Mouse (Mus musculus) frontal cortex, postnatal 36 days (tissue): Measurements from ENCODE around the gene Nomo1.

Source experiments
- DNase-seq, 2 experiments: peaks; one replicate each; pipeline ENCODE4 v3.0.0; 2022; ENCODE audit warnings: low spot score in 2 of 2

Nomo1 gene

GRCm38 (mm10) chr7:46100563-46100962 lies 67.1 kb downstream of the Nomo1 start, which contains the start of gene Kcnj11:
Kcnj11 (minus strand) TSS chr7:46100764.
- DNase-seq, result peak; percentile 72 to 79

GRCm38 (mm10) chr7:46103075-46103591 lies 69.6 kb downstream of the Nomo1 start:
- peak; percentile 68 to 79 for DNase-seq

GRCm38 (mm10) chr7:46103771-46104170 lies 70.3 kb downstream of the Nomo1 start:
- no peak for DNase-seq

- DNase-seq, result peak in 1 of 2 experiments; percentile 19
Measured at GRCm38 (mm10) chr7:46104256-46104915, 70.9 kb downstream of the Nomo1 start.

GRCm38 (mm10) chr7:46105484-46105883 lies 72.0 kb downstream of the Nomo1 start:
- no peak for DNase-seq

- DNase-seq, result no peak
Measured at GRCm38 (mm10) chr7:46110079-46110478, 76.6 kb downstream of the Nomo1 start.

- DNase-seq, result no peak
Measured at GRCm38 (mm10) chr7:46111212-46111817, 77.8 kb downstream of the Nomo1 start.

- no peak for DNase-seq
Measured at GRCm38 (mm10) chr7:46111938-46112337, 78.4 kb downstream of the Nomo1 start.

GRCm38 (mm10) chr7:46113435-46113834 lies 79.9 kb downstream of the Nomo1 start:
- DNase-seq, result no peak

- DNase-seq, result no peak
Measured at GRCm38 (mm10) chr7:46116118-46116581, 82.7 kb downstream of the Nomo1 start.

- no peak for DNase-seq
Measured at GRCm38 (mm10) chr7:46117035-46117434, 83.5 kb downstream of the Nomo1 start.

GRCm38 (mm10) chr7:46122964-46123363 lies 89.5 kb downstream of the Nomo1 start:
- no peak for DNase-seq

- DNase-seq, result no peak
Measured at GRCm38 (mm10) chr7:46124460-46124859, 91.0 kb downstream of the Nomo1 start.

GRCm38 (mm10) chr7:46125340-46125739 lies 91.8 kb downstream of the Nomo1 start:
- DNase-seq, result no peak

- no peak for DNase-seq
Measured at GRCm38 (mm10) chr7:46128196-46128595, 94.7 kb downstream of the Nomo1 start.

GRCm38 (mm10) chr7:46129463-46130179 lies 96.1 kb downstream of the Nomo1 start:
- DNase-seq, result no peak

- no peak for DNase-seq
Measured at GRCm38 (mm10) chr7:46130723-46131122, 97.2 kb downstream of the Nomo1 start.

- DNase-seq, result peak; percentile 49 to 64
Measured at GRCm38 (mm10) chr7:46131266-46131665, 97.8 kb downstream of the Nomo1 start.

- peak; percentile 60 to 61 for DNase-seq
Measured at GRCm38 (mm10) chr7:46131806-46132205, 98.3 kb downstream of the Nomo1 start.

- DNase-seq, result no peak
Measured at GRCm38 (mm10) chr7:46132229-46132628, 98.7 kb downstream of the Nomo1 start.
